Mouse (Mus musculus) spleen, postnatal 14 days (tissue): ENCODE results near the gene Pbx1.

Experiments
- DNase-seq, 2 experiments: peaks; one replicate each; pipeline ENCODE4 v3.0.0; 2021 to 2022; ENCODE audit warnings: low spot score in 2 of 2

The Pbx1 gene

GRCm38 (mm10) chr1:168342269-168342668 lies 89.8 kb downstream of the Pbx1 start:
- DNase-seq, result no peak

- no peak for DNase-seq
Measured at GRCm38 (mm10) chr1:168341863-168342262, 90.2 kb downstream of the Pbx1 start.

DNA sequence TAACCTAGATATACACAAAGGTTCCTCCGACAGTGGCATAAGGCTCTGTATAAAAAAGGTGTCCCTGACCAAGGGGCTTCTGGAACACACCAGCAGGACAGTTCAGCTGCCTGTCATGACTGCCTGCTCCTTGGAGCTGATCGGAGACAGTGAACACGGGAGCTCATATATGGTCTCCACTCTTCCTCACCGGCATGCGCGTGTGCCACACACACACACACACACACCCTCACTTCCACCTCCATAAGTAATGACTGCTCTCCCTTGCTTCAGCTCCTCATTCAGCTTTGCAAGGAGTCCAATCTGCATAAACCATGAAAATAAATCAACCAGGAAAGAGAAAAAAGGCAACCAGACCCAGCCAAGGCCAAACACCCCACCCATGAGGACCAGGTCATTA lies 90.7 kb downstream of the Pbx1 start:
- no peak for DNase-seq

- DNase-seq, result no peak
Measured at GRCm38 (mm10) chr1:168336238-168336818, 95.7 kb downstream of the Pbx1 start.

GRCm38 (mm10) chr1:168334831-168335574 lies 97.1 kb downstream of the Pbx1 start:
- no peak for DNase-seq

DNA sequence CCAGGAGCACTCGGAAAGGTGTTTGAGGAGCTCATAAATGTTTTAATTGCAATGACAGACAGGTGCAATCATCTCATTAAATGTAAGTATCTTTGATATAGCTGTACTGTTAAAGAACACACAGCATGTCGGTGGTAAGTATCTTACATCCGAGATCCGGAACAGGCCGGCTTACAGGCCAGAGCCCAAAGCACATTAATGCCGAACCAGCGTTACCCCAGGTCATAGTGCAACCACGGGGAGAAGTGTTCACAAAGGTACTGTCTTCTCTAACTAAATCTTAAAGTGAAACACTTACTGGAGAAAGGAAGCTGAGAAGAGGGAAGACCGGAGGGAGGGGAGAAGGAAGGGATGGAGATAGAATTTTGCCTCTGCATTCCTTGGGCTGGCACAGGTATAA lies 100.0 kb downstream of the Pbx1 start:
- DNase-seq, result no peak

GRCm38 (mm10) chr1:168328236-168328605 lies 103.8 kb downstream of the Pbx1 start:
- DNase-seq, result no peak

- no peak for DNase-seq
Measured at GRCm38 (mm10) chr1:168327405-168328235, 104.5 kb downstream of the Pbx1 start.

DNA sequence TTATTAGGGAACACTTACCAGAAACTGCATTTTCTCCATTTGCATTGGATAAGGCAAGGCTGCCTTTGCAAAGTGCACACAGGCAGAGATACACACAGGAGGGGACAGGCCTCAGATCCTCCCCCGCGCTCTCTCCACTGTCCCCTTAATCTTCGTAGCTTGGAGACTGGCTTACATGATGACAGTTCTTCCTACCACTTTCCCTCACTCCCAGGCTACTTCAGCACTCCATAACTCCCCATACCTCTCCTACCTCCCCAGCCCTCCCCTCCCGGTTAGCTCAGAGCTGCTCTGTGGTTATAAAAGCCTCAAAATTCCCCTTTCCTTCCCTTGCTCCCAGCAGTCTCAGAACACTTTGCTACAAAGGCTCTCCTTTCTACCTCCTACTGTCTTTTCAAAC lies 106.3 kb downstream of the Pbx1 start:
- DNase-seq, result no peak

DNA sequence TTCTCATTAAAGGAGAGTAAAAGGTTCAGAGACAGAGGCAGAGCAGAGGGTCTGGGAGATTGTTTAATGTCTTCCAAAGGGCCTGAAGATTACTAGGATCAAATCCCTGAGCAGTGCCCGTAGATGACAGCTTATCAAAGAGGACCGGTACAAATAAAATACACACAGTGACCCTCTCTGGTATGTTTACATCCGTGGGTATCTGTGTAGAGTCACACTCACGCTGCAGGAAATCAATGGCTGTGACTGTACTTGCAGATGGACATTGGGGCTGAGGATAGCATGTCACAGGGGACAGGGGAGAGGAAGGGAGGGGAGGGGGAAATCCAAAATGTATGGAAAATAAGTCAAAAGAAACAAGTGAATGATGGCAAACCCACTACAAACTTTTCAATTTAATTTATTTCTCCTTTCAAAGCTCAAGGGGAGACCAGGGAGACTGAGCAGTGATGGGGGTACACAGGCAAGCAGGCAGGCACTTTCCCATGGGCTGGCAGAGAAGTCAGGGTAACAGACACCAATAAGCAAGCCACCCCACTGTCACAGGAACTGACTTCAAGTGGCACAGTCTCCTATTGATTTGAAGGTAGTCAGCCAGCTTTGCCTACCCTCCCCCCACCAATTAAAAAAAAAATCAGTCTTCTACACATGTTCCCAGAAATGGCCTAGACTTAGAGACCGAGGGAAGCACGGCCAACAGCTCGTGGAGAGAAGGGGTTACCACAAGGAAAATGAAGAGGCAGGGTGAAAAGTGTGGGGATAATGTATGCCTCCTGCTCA lies 107.6 kb downstream of the Pbx1 start:
- DNase-seq, result no peak

DNA sequence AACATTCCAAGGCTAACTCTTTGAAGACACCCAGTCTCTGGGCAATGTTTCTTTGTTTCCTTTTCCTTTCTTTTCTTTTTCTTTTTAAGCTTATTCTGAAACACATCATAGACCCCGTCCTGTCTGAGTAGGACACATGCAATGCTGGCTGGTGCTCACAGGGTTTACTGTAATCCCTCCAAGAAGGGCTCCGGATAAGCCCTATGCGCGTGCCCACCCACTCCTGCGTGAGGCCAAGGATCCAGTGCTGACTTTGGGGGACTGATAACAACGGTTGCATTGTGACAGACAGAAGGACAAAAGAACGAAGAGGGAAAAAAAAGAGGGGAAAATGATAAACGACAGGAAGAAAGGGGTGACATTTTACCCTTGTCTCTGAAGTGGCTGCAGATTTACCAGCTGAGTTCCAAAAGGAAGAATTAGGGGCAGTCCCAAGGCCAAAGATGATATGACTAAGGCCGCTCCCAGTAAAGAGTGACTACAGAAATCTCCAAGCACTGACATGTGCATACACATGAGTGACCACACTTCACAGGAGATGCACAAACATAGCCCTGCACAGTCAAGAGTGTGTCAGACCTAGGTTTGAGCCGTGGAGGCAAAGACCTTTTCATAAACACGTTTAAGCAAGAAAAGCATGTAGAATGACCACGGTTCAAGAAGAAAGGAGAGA lies 108.5 kb downstream of the Pbx1 start:
- no peak for DNase-seq

DNA sequence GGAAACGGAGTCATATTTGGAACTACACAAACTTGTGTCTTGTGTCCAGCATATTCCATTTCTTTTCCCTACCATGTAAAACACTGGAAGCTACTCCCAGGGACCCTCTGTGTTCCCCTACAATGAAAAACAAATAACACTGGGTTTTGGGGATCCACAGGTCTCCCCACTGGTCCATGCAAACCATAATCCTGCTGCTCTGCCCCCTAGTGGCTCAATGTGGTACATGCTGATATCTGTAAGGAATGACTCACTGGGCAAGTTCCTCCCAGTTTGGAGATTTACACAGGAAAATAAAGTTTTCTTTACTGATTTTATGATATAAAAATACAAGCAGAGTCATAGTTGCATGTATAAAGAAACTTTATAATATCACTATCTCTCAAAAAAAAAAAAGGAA lies 109.2 kb downstream of the Pbx1 start:
- peak in 1 of 2 experiments; percentile 18 for DNase-seq

DNA sequence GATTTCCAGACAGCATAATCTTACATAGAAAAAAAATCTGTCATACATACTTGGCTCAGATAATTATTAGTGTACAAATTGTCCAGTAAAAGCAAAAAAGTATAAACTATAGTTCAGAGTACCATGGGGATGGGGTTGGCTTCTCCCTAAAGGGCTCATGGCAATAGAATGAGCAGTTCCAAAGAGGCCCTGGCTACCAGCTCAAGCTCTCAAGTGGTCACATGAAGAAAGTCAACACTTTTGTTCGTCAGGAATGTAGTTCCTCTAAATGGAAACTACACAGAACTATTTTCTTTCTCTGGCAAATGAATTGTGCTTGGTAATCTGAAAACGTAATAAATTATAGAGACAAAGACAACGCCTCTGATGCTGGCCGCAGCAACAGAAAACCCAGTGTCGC lies 112.4 kb downstream of the Pbx1 start:
- no peak for DNase-seq

DNA sequence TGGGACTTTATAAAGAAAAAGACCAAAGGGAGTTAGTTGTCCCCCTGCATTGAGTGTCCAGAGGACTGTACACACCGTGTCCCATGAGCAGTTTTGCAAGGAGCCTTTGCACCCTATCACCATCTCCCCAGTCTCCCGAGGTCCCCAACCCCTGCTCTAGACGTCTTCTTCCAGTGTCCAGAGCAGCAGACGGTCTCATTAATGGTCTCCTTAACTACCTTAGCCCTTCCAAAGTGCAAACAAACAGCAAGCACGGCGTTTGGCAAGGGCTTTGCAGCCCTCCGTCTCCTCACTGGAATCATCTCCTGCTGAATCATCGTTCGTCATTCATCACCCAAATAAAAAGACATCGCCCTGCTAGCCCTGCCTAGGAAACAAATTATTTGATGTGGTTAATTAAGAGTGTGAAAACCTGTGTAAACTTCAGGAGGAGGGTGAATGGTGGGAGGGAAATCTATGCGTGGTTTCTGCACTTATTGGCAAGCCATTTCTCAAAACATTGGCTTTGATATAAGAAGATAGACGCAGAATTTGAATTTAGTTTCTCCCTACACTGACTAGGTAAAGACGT lies 113.1 kb downstream of the Pbx1 start:
- DNase-seq, result no peak

GRCm38 (mm10) chr1:168313772-168314171 lies 118.3 kb downstream of the Pbx1 start:
- DNase-seq, result no peak

GRCm38 (mm10) chr1:168312710-168313447 lies 119.2 kb downstream of the Pbx1 start:
- DNase-seq, result no peak

DNA sequence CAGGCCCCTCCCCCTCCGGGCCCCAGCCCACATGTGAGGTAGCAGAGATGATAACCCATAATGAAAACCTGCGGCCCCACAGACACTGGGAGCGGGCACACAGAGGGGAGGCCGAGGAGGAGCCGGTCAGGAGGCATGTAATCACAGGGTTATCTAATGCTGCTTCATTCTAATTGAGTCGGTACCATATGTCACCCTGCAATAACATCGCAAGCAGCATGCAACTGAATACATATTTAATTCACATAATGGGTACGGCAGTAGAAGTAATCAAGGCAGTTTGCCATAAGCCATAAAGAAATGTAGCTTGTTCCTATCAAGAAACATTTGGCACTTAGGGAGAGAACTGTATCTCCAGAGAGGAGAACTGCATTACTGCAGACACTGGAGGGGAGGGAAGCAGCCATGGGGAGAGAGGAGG lies 123.0 kb downstream of the Pbx1 start:
- no peak for DNase-seq

GRCm38 (mm10) chr1:168307275-168308182 lies 124.5 kb downstream of the Pbx1 start:
- DNase-seq, result no peak

DNA sequence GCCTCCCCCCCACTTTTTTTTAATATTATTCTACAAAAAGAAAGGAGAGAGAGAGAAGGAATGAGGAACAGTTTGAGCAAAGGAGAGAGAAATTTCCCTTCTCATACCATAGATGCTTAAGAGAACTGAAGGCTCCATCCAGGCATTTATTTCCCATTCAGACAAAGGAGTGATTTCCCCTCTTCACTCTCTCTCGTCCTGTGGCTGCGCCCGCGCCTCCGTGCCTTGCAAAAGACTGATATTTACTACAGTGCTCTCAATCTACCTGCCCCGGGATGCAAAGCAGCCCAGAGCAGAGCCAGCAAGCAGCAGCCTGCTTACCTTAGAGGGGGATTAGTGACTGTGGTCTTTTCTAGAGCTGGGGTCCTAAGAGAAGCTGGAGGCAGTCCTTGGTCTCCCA lies 131.6 kb downstream of the Pbx1 start:
- no peak for DNase-seq
